Mouse (Mus musculus) liver, postnatal 0 days (tissue): ENCODE results near the gene Fam131c. TPM values are rescaled to one million over a fixed set of nuclear protein-coding genes. Genes with fewer than 3 reads are reported as not detected.

ENCODE experiments used
- ATAC-seq: fragments of 200-750 bp; cut with Nextera tagmentation; 2 replicates; pipeline ENCODE4 v1.8.0; 2017; ENCODE audit warnings: mild to moderate bottlenecking, moderate library complexity
- DNase-seq: peaks from one replicate; pipeline ENCODE4 v3.0.0-alpha.2; 2016
- H3K27ac ChIP-seq: fragments of 300-500 bp; sonication (generic); 2 replicates; pipeline ENCODE4 v1.5.1; 2014; ENCODE audit warnings: antibody characterized with exemption, moderate library complexity, mild to moderate bottlenecking, low read depth
- H3K27me3 ChIP-seq: fragments of 300-500 bp; sonication (generic); 2 replicates; pipeline ENCODE4 v1.6.1; 2014; ENCODE audit warnings: low read length, control low read depth, mixed read lengths; ENCODE audit not compliant: insufficient read depth
- H3K36me3 ChIP-seq: fragments of 300-500 bp; sonication (generic); replicated peaks from 2 replicates; pipeline ENCODE4 v1.6.1; 2014; ENCODE audit warnings: mild to moderate bottlenecking, control low read depth, low read length, moderate library complexity, mixed read lengths; ENCODE audit not compliant: insufficient read depth
- H3K4me1 ChIP-seq: fragments of 300-500 bp; sonication (generic); 2 replicates; pipeline ENCODE4 v1.6.1; 2014; ENCODE audit warnings: antibody characterized with exemption, mild to moderate bottlenecking, control low read depth; ENCODE audit not compliant: insufficient read depth
- H3K4me2 ChIP-seq: fragments of 300-500 bp; sonication (generic); 2 replicates; pipeline ENCODE4 v1.6.1; 2014; ENCODE audit warnings: low read depth, mild to moderate bottlenecking, low read length, moderate library complexity, mixed read lengths
- H3K4me3 ChIP-seq: fragments of 300-500 bp; sonication (generic); 2 replicates; pipeline ENCODE4 v1.5.1; 2014; ENCODE audit warnings: low read depth, low read length
- H3K9ac ChIP-seq: fragments of 300-500 bp; sonication (generic); replicated peaks from 2 replicates; pipeline ENCODE4 v1.6.1; 2014; ENCODE audit warnings: mild to moderate bottlenecking, moderate library complexity
- H3K9me3 ChIP-seq: fragments of 300-500 bp; sonication (generic); 2 replicates; pipeline ENCODE4 v1.6.1; 2016; ENCODE audit warnings: mild to moderate bottlenecking, control low read depth, low read length, mixed read lengths
- CTCF ChIP-seq: sonication (generic); IDR thresholded peaks from 2 replicates; pipeline ENCODE4 v1.5.1; 2016; ENCODE audit warnings: antibody characterized with exemption, low read depth
- EP300 ChIP-seq: IDR thresholded peaks from 2 replicates; pipeline ENCODE4 v1.6.1; 2016; ENCODE audit warnings: antibody characterized with exemption, low read depth, mild to moderate bottlenecking
- WGBS: fragments of 180-500 bp; shearing (Covaris S2); extraction: QIAGEN DNeasy Blood & Tissue Kit; methylation state at CpG from one replicate; pipeline ENCODE4 v1.1.7; 2014; ENCODE audit not compliant: insufficient replicate concordance; 5-methylcytosine and 5-hydroxymethylcytosine counted together
- polyA plus RNA-seq: library from polyadenylated mRNA; unstranded; fragments of >200 nt; fragmentation: Nextera tagmentation; extraction: Ambion mirVana; gene quantifications from 2 replicates; pipeline ENCODE4 v1.2.1, GENCODE M21; 2015

The Fam131c gene
- polyA plus RNA-seq, 1 experiment from 2014 or later, result 0.53 TPM

DNA sequence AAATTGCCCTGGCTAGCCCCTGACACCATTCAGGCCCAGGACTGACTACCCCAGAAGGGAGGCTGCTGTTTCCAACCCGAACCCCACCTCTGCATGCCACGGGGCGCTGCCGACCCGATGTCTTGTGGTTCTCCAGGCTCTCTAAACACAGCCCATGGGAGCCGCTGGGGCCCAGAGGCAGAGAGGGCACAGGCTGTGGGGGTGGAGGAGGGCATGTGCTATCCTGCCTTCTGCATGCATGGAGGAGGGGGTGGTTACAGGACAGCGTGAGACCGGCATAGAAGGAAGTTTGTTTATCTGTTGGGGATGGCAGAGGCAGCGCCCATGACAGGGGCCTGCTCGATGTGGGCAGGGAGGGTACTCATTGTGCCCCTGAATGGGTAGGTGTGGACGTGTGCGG is 18.0 kb upstream of the Fam131c start:
- Histone ChIP-seq H3K4me2 (no peak overlapping the region), H3K9ac (no peak overlapping the region), H3K4me3 (no peak overlapping the region), H3K27me3 (no peaks in the 10 kb centered on the region), H3K9me3 (no peaks in the 10 kb centered on the region), H3K27ac (no peak overlapping the region), H3K4me1 (peaks cover 6% of the 10 kb centered on the region; the same call in 1 of the 2 replicates), H3K36me3 (no peaks in the 10 kb centered on the region)
- DNase-seq (no peak), ATAC-seq (no peak)
- WGBS, result 66% methylated on average over 12 of the region's 12 CpGs
- no peak for TF ChIP-seq CTCF
- TF ChIP-seq EP300, result no peak

DNA sequence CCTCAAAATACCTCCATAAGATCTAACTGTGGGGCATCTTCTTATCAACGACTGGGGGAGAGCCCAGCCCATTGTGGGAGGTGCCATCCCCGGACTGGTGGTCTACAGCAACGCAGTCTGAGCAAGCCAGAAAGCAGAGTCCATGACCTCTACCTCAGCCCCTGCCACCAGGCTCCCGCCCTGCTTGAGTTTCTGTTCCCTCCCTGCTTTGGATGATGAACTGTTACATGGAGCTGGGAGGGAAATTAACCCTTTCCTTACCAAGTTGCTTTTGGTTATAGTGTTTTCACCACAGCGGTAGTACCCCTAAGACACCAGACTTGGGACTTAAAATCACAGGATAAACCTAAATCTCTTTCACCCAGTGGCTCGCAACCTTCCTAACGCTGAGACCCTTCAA is 16.0 kb upstream of the Fam131c start:
- WGBS, result 51% methylated on average over 7 of the region's 7 CpGs
- H3K27me3 ChIP-seq, result no peaks in the 10 kb centered on the region
- H3K27ac ChIP-seq, result no peak overlapping the region
- H3K36me3 ChIP-seq, result no peaks in the 10 kb centered on the region
- no peak overlapping the region for H3K4me3 ChIP-seq
- DNase-seq (no peak), ATAC-seq (no peak)
- H3K4me2 ChIP-seq, result no peak overlapping the region
- no peak for TF ChIP-seq EP300
- no peak for TF ChIP-seq CTCF
- peaks cover 6% of the 10 kb centered on the region; the same call in 1 of the 2 replicates for H3K4me1 ChIP-seq
- no peaks in the 10 kb centered on the region for H3K9me3 ChIP-seq
- no peak overlapping the region for H3K9ac ChIP-seq

DNA sequence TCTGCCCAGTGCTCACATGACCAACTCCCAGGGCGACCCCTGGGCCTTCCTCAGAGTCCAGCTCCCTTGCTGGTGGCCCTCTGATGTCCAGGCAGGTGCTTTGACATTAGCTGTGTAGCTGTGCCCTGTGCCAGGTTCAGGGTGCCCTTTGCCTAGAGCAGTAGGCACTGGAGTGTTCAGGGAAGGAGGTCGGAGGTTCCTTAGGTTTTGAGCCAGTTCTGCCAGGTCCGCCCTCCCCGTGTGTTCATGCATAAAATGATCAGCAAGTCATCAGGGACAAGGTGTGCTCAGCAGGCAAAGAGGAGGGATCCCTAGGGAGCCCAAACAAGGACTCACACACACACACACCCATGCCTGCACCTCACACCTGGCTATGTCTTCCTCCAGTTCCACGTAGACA is 15.0 kb upstream of the Fam131c start:
- no peaks in the 10 kb centered on the region for H3K27me3 ChIP-seq
- no peak for TF ChIP-seq CTCF
- no peak for TF ChIP-seq EP300
- 0 out of 2 replicates have a peak, but pooled peaks cover 2% of the 10 kb centered on the region for H3K4me1 ChIP-seq
- ATAC-seq, result no peak
- no peak for DNase-seq
- no peak overlapping the region for H3K4me2 ChIP-seq
- H3K27ac ChIP-seq, result no peak overlapping the region
- no peak overlapping the region for H3K9ac ChIP-seq
- H3K36me3 ChIP-seq, result no peaks in the 10 kb centered on the region
- peaks cover 4% of the 10 kb centered on the region for H3K9me3 ChIP-seq
- WGBS, result 71% methylated on average over 5 of the region's 5 CpGs
- no peak overlapping the region for H3K4me3 ChIP-seq

- Histone ChIP-seq H3K27ac (no peak overlapping the region), H3K9ac (no peak overlapping the region), H3K9me3 (peaks cover 4% of the 10 kb centered on the region), H3K4me2 (no peak overlapping the region), H3K4me1 (no peaks in the 10 kb centered on the region), H3K27me3 (no peaks in the 10 kb centered on the region), H3K4me3 (no peak overlapping the region), H3K36me3 (no peaks in the 10 kb centered on the region)
- 61% methylated on average over 8 of the region's 8 CpGs for WGBS
- DNase-seq (no peak), ATAC-seq (no peak)
- TF ChIP-seq EP300, result no peak
- TF ChIP-seq CTCF, result no peak
These were observed 14.2 kb upstream of the Fam131c start for GRCm38 (mm10) chr4:141353868-141354267.

DNA sequence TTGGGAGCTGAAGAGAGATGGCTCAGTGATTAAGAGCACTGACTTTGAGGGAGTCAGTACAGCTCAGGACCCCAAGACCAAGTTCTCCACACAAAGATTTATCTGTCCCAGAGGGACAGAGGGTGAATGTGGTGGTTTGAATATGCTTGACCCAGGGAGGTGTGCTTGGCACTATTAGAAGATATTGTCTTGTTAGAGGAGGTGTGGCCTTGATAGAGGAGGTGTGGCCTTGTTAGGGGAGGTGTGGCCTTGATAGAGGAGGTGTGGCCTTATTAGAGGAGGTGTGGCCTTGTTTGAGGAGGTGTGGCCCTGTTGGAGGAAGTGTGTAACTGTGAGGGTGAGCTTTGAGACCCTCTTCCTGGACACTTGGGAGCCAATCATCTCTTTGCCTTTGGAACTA is 10.2 kb upstream of the Fam131c start:
- peaks cover 4% of the 10 kb centered on the region for H3K9me3 ChIP-seq
- H3K27me3 ChIP-seq, result no peaks in the 10 kb centered on the region
- no peaks in the 10 kb centered on the region for H3K36me3 ChIP-seq
- no peak overlapping the region for H3K4me2 ChIP-seq
- ATAC-seq (no peak), DNase-seq (no peak)
- no peaks in the 10 kb centered on the region; the same call in 1 of the 2 replicates for H3K4me1 ChIP-seq
- no peak overlapping the region for H3K4me3 ChIP-seq
- H3K27ac ChIP-seq, result no peak overlapping the region
- H3K9ac ChIP-seq, result no peak overlapping the region
- TF ChIP-seq EP300 (no peak), CTCF (no peak)

DNA sequence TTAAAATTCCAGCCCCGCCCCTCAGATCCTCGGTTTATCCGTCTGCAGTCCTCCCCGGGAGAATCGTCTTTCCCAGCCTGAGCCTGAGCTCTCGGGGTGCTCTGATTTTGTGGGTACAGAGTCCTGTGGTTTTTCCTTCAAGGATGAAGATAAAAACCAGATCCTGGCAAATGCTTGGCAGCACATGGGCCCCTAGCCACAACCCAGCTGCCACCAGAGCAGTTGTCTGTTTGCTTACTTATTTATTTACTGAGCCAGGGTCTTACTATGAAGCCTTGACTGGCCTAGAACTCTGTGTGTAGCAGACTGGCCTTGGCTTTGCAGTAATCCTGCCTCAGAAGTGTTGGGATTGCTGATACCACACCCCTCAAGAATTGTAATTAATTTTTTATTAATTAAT is 8.8 kb upstream of the Fam131c start:
- 87% methylated on average over 6 of the region's 6 CpGs for WGBS
- H3K4me1 ChIP-seq, result no peaks in the 10 kb centered on the region; the same call in 1 of the 2 replicates
- ATAC-seq (no peak), DNase-seq (no peak)
- peaks cover 4% of the 10 kb centered on the region for H3K9me3 ChIP-seq
- no peaks in the 10 kb centered on the region for H3K27me3 ChIP-seq
- no peaks in the 10 kb centered on the region for H3K36me3 ChIP-seq
- H3K9ac ChIP-seq, result no peak overlapping the region
- no peak overlapping the region for H3K4me3 ChIP-seq
- no peak overlapping the region for H3K4me2 ChIP-seq
- TF ChIP-seq EP300 (no peak), CTCF (no peak)
- H3K27ac ChIP-seq, result no peak overlapping the region

DNA sequence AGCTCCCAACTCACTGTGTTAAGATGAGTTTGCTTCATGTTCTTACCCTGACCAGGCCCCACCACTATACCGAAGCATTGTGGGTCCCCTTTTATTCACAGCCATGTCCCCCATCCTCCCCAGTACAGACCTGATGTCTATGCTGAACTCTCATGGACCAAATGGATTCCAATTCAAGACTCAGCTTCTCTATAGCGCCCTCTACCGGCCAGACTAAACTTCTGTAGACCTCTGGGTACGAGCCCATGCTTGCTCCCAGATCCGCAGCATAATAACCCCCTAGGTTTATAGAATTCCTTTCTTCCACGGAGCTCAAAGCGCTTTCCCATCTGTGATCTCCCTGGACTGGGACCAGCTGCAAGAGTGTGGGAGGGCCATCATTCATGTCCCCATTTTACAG is 7.2 kb upstream of the Fam131c start:
- no peaks in the 10 kb centered on the region for H3K27me3 ChIP-seq
- H3K4me2 ChIP-seq, result no peak overlapping the region
- DNase-seq (peak; percentile 61), ATAC-seq (no peak)
- TF ChIP-seq CTCF (peak; percentile 72), EP300 (no peak)
- H3K9ac ChIP-seq, result no peak overlapping the region
- H3K9me3 ChIP-seq, result peaks cover 4% of the 10 kb centered on the region
- no peak overlapping the region for H3K4me3 ChIP-seq
- H3K36me3 ChIP-seq, result no peaks in the 10 kb centered on the region
- 37% methylated on average over 7 of the region's 7 CpGs for WGBS
- no peak overlapping the region for H3K27ac ChIP-seq
- no peaks in the 10 kb centered on the region; the same call in 1 of the 2 replicates for H3K4me1 ChIP-seq
